Mouse (Mus musculus): ENCODE data around the gene Rnf144b. TPM values are rescaled to one million over a fixed set of nuclear protein-coding genes. Genes with fewer than 3 reads are reported as not detected.
A peak's percentile ranks its signal among the peaks of the same experiment; 100 is the strongest.

Gene Rnf144b
- total RNA-seq, 4 experiments from 2014 or later, result 23.9 to 28.6 (median 26.7) TPM

- DNase-seq (ENCODE audit: low spot score in 2 of 2), result no peak
These were observed 131.3 kb downstream of the Rnf144b start for GRCm38 (mm10) chr13:47253711-47254110.

GRCm38 (mm10) chr13:47259297-47259696 is 136.8 kb downstream of the Rnf144b start:
- no peak for DNase-seq (ENCODE audit: low spot score in 2 of 2)

- DNase-seq (ENCODE audit: low spot score in 2 of 2), result no peak
These were observed 139.5 kb downstream of the Rnf144b start for GRCm38 (mm10) chr13:47261961-47262360.

- no peak for DNase-seq (ENCODE audit: low spot score in 2 of 2)
These were observed 141.9 kb downstream of the Rnf144b start for GRCm38 (mm10) chr13:47264382-47264781.

GRCm38 (mm10) chr13:47266411-47266810 is 144.0 kb downstream of the Rnf144b start:
- DNase-seq (ENCODE audit: low spot score in 2 of 2), result no peak

GRCm38 (mm10) chr13:47268227-47268626 is 145.8 kb downstream of the Rnf144b start:
- DNase-seq (ENCODE audit: low spot score in 2 of 2), result no peak

- no peak for DNase-seq (ENCODE audit: low spot score in 2 of 2)
These were observed 150.5 kb downstream of the Rnf144b start for GRCm38 (mm10) chr13:47272928-47273327.

- no peak for DNase-seq (ENCODE audit: low spot score in 2 of 2)
These were observed 151.0 kb downstream of the Rnf144b start for GRCm38 (mm10) chr13:47273487-47273886.

GRCm38 (mm10) chr13:47274139-47274538 is 151.7 kb downstream of the Rnf144b start:
- no peak for DNase-seq (ENCODE audit: low spot score in 2 of 2)

- no peak for DNase-seq (ENCODE audit: low spot score in 2 of 2)
These were observed 154.8 kb downstream of the Rnf144b start for GRCm38 (mm10) chr13:47277000-47277823.

GRCm38 (mm10) chr13:47277824-47278290 is 155.4 kb downstream of the Rnf144b start:
- DNase-seq (ENCODE audit: low spot score in 2 of 2), result no peak

- no peak for DNase-seq (ENCODE audit: low spot score in 2 of 2)
These were observed 159.8 kb downstream of the Rnf144b start for GRCm38 (mm10) chr13:47282221-47282620.

GRCm38 (mm10) chr13:47288449-47288848 is 166.0 kb downstream of the Rnf144b start:
- DNase-seq (ENCODE audit: low spot score in 2 of 2), result peak; percentile 20 to 67

- no peak for DNase-seq (ENCODE audit: low spot score in 2 of 2)
These were observed 174.0 kb downstream of the Rnf144b start for GRCm38 (mm10) chr13:47296465-47296864.

Other genes with a start within 250 kb of the Rnf144b start
- gene Kif13a, start 192.8 kb upstream of the Rnf144b start, total RNA-seq (2022), result 10 to 100 TPM; 25.6 to 27.6 (median 26.7) TPM
- 10 to 100 TPM; 15.9 to 17.9 (median 17.3) TPM for gene Nhlrc1, start 107.8 kb upstream of the Rnf144b start, total RNA-seq (2022)
- 10 to 100 TPM in 1 of 4 experiments, 1 to 10 TPM in 3; 7.5 to 11.3 (median 8.5) TPM for gene Kdm1b, start 79.2 kb upstream of the Rnf144b start, total RNA-seq (2022)
- 10 to 100 TPM; 10.3 to 12.8 (median 10.5) TPM for gene Tpmt, start 77.9 kb upstream of the Rnf144b start, total RNA-seq (2022)
- gene Dek, start 16.5 kb upstream of the Rnf144b start, total RNA-seq (2022), result 10 to 100 TPM; 53.1 to 58.2 (median 56.6) TPM

All from left cerebral cortex, adult 8-10 months (tissue).